Mouse (Mus musculus) frontal cortex, postnatal 25 days (tissue): ENCODE measurements around the gene Osbpl10.

Experiments
- DNase-seq, 2 experiments: peaks; one replicate each; pipeline ENCODE4 v3.0.0; 2022; ENCODE audit warnings: low spot score in 2 of 2

Gene Osbpl10

DNA sequence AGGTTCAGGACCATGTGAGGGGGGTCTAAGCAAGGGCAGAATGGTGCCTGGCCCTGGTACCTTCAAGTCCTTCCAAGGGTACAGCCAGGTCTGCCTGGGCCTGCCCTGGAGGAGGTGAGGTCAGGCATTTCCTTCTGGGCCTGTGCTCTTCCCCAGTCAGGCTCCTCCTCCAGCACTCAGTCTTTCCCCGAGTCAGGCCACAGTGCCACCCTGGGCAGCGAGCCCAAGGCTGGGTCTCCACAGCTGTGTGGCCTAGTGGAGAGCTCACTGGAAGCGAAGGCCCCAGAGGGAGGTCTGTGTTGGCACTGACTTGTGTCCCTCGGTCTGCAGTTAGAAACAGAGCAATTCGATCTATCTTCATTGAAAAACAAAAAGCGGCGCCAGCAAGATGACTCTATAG lies 242.1 kb downstream of the Osbpl10 start:
- no peak for DNase-seq

DNA sequence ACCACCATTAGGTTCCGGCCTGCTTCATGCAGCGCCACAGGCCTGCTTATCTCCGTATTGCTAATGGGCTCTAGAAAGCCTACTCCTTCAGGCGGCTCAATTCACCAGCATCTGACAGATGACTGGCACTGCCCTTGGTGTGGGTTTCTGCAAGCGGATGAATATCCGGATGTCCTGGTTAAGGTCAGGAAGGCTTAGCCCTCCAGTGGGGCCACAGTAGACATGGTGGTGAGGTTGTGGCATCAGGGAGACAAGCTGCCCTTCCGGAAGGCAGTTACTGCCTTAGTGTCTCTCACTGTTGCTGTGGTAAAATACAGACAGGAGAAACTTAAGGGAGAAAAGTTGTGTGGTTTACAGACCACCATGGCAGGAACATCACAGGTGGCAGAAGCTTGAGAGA lies 242.9 kb downstream of the Osbpl10 start:
- DNase-seq, result no peak

DNA sequence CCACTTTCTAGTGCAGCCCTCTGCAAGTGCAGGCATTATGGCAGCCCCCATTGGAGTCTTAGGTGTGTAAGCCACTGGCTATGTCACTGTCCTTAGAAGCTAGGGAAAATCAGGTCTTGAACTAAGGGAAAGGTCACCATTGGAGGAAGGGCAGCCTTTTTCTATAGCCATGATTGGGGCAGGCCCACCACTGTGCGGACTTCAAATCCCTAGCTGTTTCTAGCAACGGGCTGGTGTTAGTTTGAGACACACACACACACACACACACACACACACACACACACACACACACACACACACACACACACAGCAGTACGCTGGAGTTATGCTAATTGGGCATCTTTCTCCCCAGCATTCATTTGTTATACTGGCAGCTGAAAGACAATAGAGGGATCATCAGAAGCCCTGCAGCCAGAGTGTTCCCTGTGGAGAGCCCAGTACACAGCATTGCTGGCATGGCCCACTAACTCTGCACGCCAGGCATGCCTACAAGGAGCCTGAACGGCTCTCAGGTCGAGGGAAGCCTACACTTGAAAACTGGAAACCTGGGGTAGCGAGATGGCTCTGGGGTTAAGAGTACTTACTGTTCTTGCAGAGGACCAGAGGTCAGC lies 246.5 kb downstream of the Osbpl10 start:
- no peak for DNase-seq

DNA sequence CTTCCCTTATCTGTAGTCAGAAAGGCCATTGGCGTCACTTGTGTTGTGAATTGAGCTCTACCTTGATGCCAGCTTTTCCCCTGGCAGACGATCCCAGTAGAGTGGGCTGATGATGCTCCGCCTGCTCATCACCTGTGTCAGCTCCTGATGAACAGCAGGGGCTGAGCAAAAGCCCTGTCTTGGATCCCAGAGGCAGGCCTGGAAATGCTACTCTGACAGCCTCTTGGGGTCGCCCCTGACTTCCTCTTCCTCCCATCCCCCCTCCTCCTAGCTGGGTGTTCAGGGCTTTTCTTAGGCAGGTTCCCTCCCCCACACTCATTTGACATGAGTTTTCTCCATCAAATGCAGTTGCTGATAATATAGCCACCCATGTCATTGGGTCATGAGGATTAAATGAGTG lies 250.8 kb downstream of the Osbpl10 start:
- no peak for DNase-seq

DNA sequence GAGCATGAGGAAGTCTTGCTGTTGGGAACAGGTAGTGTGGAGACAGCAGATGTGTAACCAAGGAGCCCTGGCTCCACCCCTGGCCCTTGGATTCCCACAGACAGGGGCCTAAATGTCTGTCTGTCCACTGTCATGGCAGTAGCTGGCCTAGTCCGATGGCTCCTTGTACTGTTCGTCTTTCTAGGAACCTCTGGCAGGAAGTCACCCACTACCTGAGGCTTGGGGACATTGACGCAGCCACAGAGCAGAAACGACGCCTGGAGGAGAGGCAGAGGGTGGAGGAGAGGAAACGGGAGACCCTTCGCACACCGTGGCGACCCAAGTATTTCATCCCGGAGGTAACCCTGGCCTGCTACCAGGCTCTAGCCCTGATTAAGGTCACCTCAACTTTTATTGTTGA lies 251.3 kb downstream of the Osbpl10 start:
- DNase-seq, result no peak

DNA sequence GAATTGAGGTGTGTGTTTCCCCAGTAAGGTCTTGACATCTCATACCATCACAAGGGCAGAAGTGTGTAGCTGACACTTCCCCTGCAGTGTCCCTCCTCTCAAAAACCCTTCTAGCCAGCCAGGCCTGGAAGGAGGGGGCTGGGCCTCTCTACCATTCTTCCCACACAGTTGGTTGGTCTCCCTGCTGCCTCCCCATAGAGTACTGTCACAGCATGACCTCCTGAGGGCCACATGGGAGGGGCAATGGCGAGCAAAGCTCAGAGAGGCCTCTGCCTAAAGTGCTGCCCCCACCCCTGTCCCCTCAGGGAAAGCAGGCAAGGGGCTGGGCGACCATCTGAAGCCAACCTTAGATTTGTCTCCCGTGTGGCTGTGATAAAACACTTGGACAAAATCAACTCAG lies 251.8 kb downstream of the Osbpl10 start:
- no peak for DNase-seq

DNA sequence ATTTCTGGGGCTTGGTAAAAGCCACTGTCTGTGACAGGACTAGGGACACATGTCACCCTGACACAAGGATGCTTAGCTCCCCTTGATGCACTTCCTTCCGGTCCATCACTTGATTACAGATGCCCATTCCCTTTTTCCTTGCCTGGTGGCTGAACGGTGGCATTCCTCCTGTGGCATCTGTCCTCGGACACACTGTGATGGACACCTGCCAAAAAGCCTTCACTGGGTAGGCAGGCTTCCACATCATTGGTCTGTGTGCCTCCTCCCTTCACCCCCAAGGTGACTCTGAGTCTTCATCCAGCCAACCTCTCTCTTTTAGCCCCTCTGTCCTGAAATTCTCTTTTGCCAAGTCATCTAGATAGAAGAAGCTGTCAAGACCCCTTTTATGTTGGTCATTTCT lies 253.1 kb downstream of the Osbpl10 start:
- DNase-seq, result no peak

DNA sequence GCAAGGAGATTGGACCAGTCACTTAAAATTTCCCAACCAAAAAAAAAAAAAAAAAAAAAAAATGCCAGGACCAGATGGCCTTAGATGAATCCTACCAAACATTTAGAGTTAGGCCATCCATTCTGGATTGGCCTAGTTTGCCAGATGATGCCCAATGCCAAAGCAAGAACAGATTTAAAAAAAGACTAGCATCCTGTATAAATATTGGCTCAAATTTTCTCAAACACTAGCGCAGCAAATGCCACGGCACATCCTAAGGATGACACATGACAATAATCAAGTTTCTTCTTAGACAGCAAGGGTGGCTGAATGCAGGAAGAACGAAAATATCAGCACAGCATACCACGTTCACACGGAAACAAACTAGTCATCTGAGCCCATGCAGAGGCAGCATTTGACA lies 255.4 kb downstream of the Osbpl10 start:
- DNase-seq, result no peak

DNA sequence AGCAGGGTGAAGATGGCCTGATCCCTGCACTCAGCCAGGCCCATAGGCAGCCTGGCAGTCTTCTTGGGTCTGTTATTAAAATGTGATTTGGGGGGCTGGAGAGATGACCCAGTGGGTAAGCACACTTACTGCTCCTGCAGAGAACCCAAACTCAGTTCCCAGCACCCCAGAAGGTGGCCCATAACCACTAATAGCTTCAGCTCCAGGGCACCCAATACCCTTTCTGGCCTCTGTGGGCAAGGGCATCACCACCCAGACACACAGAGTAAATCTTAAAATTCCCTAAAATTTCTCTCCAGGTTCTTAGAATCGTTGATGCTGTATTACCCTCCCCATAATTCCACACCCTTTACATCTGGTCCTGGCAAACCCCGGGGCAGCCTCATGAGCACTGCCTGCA lies 256.2 kb downstream of the Osbpl10 start:
- DNase-seq, result no peak

DNA sequence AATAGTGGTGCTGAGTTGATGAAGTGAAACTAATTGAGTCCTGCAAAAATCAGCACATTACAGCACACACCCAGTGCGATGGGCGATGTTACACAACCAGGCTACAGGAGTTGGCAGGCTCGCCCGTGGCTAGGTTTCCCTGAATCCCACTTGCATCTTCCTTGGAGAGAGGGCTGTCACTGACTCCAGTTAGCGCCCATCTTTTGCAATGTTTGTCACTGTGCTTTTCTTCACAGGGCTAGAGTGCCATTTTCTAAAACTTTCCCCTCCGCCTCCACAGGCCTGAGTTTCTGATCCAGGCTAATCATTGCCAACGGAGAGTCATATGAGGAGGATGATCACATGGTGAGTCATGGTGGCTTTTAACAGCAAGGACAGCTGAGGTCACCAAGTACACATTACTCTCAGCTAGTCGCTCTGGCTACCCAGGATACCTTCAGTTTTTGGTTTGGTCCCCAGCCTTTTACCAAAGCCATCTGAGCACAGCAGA lies 258.0 kb downstream of the Osbpl10 start:
- DNase-seq, result no peak

DNA sequence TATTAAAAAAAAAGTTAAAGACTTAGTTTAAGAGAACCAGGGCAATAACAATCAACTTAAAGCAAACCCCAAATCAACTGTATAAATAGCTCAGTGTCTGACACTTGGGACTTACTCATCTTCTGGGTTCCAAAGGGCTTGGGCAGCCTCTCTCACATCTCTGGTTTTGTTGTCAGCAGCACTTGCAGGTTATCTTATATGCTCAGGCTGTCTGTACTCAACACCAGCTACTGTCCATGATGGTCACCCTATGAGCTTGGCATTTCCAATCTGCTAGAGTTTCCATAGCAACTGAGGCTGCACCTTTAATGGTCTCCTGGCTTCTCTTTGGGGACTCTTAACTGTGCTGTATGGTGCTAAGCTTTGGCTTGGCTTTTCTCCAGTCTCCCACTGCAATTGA lies 259.6 kb downstream of the Osbpl10 start:
- no peak for DNase-seq

DNA sequence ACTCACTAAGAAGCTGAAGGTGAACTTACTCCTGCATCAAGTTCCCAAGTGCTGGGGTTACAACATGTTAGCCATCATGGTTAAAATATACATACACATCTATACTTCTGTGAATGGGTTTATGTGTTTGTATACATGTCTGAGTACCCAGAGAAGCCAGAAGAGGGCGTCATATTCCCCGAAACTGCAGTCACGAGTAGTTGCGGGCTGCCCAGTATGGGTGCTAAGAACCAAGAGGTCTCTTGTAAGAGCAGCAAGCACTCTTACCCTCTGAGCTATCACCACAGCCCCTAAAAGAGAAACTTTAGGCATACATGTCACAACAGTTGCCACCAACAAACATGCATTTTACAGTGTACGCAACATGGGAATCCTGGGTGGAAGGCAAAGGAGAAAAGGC lies 261.5 kb downstream of the Osbpl10 start:
- no peak for DNase-seq

DNA sequence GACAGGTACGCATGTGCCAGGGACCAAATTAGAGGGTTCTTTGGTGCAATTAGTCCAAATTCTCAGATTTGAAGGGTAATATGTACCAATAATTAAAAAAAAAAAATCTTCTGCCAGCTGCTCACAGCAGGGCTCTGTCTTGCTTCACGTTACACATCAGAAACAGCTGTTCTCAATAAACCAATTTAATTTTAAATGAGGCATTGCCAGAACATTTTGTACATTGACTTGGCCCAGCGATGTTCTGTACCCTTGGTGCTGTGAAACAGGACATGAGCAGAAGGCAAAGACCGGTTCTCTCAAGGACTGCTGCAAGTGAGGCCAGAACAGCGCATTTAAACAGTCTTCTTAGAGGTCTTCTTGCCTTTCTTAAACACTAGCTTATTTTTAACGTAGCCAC lies 265.3 kb downstream of the Osbpl10 start:
- DNase-seq, result no peak

DNA sequence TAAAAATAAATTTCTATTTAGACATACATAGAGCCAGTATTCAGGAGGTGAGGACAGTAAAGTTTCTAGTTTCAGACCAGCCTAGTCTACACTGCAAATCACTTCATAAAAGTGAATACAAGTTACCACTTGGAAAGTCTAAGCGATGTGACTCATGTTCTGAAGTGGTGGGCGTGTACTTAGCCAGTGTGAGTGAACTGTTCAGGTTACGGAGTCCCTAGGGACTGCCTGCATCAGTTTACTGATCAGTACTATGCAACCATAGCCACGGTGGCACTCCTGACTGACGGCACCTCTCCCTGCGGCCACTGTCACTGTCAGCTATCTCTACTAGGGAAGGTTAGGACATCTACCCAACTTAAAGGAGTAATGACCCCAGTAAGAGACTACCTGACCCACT lies 266.7 kb downstream of the Osbpl10 start:
- DNase-seq, result no peak

DNA sequence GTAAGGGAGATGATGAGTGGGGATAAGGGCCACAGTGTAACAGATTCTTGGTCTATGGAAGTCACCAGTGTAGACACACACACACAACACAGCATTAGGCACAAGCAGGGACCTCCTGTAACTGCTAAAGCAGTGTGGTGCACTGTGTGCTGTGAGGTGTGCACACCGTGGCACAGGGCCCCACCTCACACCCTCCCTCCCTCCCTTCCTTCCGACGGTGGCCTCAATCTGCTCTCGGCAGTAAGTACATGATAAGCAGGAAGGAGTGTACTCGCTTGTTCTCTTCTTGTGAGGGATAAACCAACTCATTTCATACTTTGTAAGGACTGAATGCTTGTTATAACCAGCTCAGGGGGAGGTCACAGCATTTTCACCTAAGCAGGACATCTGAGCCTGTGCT lies 270.8 kb downstream of the Osbpl10 start:
- DNase-seq, result no peak

DNA sequence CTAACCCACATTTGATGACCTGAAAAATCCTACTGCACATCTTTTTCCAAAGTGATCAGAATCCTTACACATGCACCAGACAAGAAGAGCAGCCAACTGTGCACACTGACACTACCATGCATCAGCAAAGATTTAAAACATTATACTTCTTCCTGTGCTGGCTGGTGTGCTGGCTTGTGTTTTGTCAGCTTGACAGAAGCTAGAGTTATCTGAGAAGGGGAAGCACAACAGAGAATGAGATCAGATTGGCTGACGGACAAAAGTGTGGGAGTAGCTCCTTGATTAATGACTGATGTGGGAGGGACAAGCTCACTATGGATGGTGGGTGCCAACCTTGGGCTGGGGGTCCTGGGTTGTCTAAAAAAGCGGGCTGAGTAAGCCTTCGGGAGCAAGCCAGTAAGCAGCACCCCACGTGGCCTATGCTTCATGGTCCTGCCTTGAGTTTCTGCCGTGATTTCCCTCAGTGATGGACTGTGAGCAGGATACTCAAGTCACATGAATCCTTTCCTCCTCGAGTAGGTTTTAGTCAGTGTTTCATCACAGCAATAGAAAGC lies 279.4 kb downstream of the Osbpl10 start:
- no peak for DNase-seq

DNA sequence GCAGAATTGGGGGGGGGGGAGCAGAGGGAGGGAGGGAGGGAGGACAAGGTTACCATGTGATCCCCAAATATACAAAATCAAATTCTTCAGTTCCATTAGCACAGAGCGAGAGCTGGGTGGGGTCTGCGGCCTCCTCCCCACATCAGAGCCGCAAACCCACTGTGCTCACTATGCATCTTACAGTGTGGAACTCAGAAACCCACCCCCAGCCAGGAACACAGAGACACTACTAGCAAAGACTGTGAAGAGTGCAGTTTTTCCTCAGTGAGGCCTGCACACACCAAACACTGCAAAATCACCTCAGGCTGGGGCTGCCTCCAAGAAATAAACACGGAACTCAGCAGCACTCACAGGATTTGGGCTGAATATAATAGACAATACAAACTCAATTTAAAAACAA lies 281.5 kb downstream of the Osbpl10 start:
- no peak for DNase-seq

DNA sequence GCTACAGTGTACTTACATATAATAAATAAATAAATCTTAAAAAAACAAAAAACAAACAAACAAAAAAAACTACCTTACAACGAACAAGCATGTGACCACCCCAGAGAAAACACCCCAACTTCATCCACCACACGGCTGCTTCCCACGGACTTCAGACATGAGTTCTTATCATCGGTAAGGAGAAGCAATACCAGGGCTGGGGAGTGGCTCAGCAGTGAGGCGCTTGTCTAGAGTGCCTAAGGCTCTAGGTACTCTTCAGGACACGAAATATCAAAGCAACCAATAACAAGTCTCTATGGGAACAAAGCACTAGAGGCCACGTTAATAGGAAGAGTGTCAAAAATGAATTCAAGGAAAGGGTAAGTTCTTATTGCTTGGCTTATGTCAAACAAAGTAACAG lies 282.1 kb downstream of the Osbpl10 start:
- DNase-seq, result no peak

DNA sequence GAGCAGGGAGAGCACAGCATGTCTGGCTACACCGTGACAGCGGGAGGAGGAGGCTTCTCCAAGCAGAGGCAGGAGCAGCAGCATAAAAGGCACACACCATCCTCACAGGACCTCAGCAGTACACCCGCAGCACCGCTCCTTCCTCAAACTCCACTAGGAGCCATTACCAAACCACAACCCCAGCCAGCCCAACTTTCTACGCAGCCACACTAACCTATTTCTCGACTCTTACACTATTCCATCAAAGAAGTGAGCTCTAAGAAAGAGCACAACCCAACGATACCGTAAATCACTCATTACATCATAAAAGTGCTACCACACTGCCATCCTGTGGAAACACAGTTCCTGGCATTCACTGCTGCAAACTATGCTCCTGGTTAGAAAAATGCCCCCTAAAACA lies 283.1 kb downstream of the Osbpl10 start:
- DNase-seq, result no peak

DNA sequence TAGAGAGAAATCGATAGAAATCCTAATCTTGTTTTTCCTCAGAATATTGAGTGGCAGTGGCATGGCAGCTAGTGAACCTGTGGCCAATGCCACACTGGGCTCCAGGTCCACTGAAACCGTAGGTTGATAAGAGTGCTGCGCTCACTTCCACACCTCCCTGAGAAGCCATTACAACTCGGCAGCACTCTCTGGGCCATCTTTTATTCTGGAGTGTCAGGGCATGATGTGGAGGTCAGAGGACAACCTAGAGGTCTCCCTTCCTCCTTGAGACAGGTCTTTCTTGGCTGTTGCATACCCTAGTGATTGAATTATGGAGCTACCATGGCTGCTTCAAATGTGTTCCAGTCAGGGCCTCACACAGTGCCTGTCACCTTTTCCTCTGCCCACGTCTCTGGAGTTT lies 283.5 kb downstream of the Osbpl10 start:
- no peak for DNase-seq

DNA sequence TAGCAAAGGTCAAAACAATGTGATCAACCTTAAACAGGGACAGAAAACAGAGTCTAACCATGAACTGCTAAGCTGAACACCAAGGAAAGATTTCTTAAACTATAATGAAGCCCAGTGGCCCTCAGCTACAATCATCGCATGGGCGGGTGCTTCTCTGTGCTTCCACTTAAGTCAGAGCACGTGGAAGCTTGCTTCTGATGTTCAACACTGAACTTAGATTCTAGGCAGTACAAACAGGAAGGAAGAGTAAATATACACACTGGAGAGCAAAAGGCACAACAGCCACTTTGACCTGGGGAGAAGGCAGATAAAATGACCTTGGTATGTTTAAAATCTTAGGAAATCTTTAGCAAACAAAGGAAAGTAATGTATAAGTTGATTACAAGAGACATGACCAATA lies 293.2 kb downstream of the Osbpl10 start:
- DNase-seq, result no peak

DNA sequence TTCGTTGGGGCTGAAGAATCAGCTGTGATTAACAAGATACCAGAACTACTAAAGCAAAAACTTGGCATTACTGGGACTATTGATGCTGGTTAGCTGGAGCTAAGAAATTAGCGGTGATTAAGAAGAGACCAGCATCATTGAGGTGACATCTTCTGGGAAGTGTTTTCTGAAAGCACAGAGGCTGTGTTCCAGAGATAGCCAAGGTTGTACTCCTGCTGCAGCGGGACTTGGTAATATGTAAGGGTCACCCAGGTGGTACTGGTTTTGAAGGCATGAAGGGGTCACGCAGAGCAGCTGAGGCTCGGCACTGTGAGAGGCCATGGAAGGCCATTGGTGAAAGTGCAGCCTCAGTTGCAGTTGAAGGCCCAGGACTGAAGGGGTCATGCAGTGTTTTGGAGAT lies 294.1 kb downstream of the Osbpl10 start:
- DNase-seq, result peak; percentile 29 to 37

DNA sequence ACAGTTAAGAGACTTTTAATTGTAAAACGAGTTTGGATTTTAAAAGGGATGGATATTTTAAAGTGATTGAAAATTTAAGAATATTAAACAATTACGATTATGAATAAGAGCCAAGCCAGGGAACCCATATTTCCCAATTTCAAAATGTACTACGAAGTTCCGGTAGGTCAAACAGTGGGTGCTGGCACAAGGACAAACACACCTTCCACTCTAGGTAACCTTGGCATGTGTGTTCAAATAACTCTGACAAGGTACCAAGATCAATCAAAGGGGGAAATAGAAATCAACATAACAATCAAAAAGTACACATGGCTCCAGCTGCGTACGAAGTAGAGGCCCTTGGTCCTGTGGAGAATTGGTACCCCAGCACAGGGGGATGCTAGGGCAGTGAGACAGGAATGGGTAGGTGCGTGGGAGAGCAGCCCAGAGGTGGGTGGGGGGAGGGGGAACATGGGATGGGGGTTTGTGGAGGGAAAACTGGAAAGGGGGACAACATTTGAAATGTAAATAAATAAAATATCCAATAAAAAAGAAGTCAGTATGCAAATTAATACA lies 294.8 kb downstream of the Osbpl10 start:
- no peak for DNase-seq

DNA sequence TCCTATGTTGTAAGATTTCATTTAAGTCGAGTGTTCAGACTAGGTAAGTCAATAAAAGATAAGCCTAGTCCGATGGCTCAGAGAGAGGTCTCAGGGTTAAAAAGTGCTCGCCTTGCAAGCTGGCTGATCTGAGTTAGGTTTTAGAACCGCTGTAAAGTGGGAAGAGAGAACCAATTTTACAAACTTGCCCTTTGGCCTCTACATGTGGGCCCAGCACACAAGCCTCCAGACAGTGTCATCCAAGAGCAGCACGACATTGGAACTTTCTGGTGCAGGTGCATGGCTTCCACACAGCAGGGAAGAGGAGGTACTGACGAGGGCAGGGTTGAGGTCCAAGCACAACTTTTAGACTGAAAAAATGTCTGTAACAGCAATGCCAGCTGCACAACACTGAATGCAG lies 296.4 kb downstream of the Osbpl10 start:
- no peak for DNase-seq
